Mouse (Mus musculus): ENCODE results near the gene Supt6.
A peak's percentile ranks its signal among the peaks of the same experiment; 100 is the strongest.

Gene Supt6

GRCm38 (mm10) chr11:78167257-78167959 lies 78.4 kb downstream of the Supt6 start:
- no peak for DNase-seq (ENCODE audit: inconsistent age in 2 of 2, low spot score in 1 of 2)

DNA sequence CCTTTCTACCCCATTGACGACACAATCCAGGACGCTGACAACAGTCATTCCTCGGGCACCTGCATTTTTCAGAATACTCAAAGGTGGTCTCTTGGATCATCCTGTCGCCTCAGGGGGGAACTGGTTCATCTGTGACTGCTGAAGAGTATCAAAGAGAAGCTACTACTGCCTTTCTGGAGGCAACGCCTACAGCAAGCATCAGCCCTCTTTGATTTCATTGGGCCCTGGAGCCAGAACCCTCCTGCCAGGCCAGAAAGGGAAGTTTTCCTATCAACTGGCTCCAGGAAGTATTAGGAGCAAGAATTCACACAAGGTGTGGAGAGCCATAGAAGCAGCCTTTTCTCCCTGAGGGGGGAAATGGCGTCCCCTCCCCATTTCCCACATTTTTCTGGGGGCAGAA lies 79.1 kb downstream of the Supt6 start:
- DNase-seq (ENCODE audit: inconsistent age in 2 of 2, low spot score in 1 of 2) = no peak

DNA sequence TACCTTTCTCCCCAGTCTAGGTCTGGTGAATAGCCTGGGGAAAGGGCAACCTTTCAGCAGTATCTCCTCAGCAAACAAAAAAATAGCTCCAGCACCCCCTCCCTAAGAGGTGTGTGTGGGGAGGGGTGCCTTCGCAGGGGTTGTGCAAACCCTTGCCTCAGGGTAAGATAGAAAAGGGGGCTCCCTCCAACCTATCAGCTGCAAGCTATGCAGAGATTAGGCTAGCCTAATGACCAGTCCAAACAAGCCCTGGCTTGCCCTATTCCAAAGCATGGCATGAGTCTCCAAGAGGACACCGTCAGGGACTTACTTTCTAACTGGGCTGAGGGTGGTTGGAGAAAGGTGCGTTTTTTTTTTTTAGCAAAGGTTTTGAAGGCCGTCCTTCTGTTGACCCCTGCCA lies 79.6 kb downstream of the Supt6 start:
- no peak for DNase-seq (ENCODE audit: inconsistent age in 2 of 2, low spot score in 1 of 2)

GRCm38 (mm10) chr11:78165761-78166109 lies 80.1 kb downstream of the Supt6 start:
- no peak for DNase-seq (ENCODE audit: inconsistent age in 2 of 2, low spot score in 1 of 2)

- DNase-seq (ENCODE audit: inconsistent age in 2 of 2, low spot score in 1 of 2) = peak; percentile 88 to 96
These were observed 80.6 kb downstream of the Supt6 start, which contains the start of gene Traf4 for GRCm38 (mm10) chr11:78164924-78165760. Gene Traf4, minus strand, starts transcription at chr11:78165589.

GRCm38 (mm10) chr11:78164604-78164923 lies 81.2 kb downstream of the Supt6 start:
- peak in 1 of 2 experiments; percentile 81 for DNase-seq (ENCODE audit: inconsistent age in 2 of 2, low spot score in 1 of 2)

DNA sequence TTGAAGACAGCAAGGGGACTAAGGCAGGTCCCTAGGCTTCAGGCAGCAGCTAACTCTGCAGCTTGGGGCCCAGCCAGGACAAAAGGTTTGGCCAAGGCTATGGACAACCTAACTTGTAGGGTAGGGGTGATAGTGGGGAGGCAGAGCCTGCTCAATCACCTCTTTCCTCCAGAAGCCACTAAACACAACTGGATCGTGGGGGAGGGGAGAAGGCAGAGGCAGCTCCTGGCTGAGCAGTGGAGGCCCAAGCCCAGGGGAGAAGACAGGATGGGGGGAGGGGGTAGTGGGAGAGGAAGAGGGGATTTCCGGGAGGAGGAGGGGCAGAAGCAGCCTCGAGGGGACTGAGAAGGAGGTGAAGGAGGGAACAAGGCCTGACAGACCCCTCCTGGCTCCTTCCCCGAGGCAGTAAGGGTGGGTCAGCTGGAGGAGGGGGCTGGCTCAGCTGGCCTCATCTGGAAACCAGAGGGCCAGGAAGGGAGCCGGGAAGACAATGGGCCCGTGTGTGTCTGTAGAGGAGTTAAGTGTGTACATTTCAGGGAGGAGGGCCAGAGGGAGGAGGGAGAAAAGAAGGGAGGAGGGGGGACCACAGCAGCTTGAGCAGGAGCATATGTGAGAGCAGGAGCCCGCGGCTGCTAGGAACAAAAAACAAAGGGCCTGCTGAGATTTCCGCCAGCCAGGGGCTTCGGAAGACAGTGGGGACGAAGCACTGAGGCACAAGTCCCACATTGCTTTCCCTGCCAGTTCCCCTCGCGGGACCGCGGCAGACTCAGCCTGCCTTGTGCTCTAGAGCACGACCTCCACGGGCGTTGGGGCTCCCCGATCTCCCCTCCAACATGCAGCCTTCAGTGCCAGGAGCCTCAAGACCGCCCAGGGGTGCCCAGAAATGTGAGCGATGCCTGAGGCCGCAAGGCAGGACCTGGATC lies 81.8 kb downstream of the Supt6 start:
- peak; percentile 74 to 90 for DNase-seq (ENCODE audit: inconsistent age in 2 of 2, low spot score in 1 of 2)

GRCm38 (mm10) chr11:78163045-78163444 lies 82.7 kb downstream of the Supt6 start:
- DNase-seq (ENCODE audit: inconsistent age in 2 of 2, low spot score in 1 of 2) = peak in 1 of 2 experiments; percentile 26

DNA sequence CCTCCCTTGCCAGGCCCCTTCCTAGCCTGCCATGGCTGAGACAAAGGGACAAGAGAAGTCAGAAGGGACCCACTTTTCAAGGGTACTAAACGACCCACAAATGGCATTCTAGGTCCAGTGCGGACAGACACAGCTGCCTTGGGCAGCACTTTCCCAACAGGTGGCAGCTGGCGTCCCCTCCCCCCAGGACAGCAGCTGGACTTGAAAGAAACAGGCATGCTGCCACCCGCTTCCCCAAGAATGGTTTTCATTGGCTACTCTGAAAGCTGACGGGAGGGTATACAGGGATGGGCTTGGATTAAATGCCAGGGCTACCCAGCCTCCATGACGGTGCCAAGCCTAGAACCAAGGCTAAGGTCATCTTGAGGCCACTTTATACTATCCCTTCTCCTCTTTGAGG lies 83.3 kb downstream of the Supt6 start:
- peak; percentile 75 to 91 for DNase-seq (ENCODE audit: inconsistent age in 2 of 2, low spot score in 1 of 2)

DNA sequence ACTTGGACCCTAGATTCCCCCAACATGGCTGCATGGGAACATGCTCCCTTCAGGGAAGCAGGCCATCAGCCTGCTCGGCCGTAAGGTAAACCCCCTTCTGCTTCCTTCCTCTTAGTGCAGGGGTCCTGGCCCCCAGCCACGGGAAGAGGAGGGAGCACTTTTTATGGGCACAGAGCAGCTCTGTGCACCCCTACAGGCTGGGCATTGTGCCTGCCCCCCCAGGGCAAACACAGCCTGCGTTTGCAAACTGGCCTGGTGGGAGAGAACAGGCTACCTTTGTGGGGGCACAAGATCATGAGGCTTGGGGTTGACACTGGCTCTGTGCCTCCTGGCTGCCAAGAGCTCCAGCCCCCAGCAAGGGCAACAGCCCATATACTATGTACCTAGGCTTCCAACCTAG lies 83.8 kb downstream of the Supt6 start:
- DNase-seq (ENCODE audit: inconsistent age in 2 of 2, low spot score in 1 of 2) = peak; percentile 25 to 45

DNA sequence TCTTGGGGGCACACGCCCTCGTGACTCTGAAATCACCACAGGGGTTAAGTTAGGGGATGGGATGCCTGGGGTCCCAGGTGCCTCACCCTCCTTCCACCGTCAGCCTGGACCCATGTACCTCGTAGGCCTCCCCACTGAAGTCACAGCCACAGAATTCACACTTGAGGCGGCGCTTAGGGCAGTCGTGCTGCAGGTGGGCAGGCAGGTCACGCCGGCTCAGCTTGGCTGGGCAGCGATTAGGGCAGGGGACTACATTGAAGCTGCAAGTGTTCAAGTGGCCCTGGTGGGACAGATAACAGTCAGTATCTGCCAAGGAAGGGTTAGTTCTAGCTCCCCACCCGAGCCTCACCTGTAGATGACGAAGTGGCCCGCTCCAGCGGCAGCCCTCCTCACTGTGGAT lies 84.6 kb downstream of the Supt6 start:
- DNase-seq (ENCODE audit: inconsistent age in 2 of 2, low spot score in 1 of 2) = peak; percentile 21 to 43

DNA sequence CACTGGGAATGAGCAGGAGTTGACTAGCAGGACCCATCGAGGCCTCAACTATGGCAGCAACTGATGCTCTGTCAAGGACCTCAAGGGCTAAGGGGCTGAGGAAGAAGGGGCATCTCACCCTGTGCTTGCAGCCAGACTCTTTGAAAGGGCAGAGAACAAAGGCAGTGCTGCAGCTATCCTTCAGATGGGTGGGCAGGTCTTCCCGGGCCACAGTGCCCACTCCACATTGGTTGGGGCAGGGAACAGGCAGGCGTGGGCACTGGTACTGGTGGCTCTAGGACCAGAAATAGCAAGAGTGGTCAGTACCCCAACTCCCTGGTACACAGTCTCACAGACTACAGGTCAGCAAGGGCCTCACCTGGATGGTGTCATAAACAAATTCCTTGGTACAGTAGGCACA lies 85.1 kb downstream of the Supt6 start:
- peak in 1 of 2 experiments; percentile 15 for DNase-seq (ENCODE audit: inconsistent age in 2 of 2, low spot score in 1 of 2)

DNA sequence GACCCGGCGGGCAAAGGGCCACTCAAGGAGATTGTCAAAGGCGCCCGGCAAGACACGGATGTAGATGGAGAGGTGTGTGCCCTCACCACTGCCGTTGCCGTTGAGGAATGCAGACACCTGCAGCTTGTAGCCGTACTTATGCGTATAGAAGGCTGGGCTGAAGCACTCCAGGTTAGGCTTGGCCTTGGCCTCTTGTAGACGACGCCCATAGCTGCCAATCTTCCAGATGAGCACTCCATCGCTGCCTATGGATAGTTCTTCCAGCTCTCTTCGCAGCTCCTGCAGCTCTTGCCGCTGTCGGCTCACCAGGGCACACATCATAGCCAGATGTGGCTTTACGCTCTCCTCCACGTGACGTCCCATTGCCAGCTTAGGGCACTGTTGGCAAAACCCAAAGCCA lies 85.6 kb downstream of the Supt6 start:
- peak; percentile 12 to 56 for DNase-seq (ENCODE audit: inconsistent age in 2 of 2, low spot score in 1 of 2)

DNA sequence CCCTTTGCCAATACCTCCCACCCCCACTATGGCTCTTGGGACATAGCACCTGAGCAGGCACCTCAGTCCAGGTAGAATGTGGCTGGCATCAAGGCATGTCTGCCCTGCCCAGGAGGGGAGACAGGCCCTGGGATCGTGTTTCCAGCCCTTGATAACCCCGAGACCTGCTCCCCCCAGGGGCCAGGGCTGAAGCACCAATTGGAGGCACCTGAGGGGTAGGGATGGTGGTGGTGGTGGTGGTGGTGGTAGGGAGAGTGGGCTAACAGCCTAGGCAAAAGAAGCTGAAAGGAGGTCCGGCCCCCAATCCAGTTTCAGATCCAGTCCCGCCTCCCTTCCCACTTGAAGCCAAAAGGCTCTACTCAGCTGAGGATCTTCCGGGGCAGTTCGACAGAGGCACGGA lies 86.2 kb downstream of the Supt6 start:
- peak in 1 of 2 experiments; percentile 26 for DNase-seq (ENCODE audit: inconsistent age in 2 of 2, low spot score in 1 of 2)

- peak; percentile 81 to 95 for DNase-seq (ENCODE audit: inconsistent age in 2 of 2, low spot score in 1 of 2)
These were observed 86.7 kb downstream of the Supt6 start for GRCm38 (mm10) chr11:78159096-78159495.
